9 mouse cellular contexts compared by ENCODE assay signal in genomic region chr10:41716029-41716897, GRCm38 (mm10). TPM values are rescaled to one million over a fixed set of nuclear protein-coding genes. Genes with fewer than 3 reads are reported as not detected.
DNase-seq lines count a peak whose midpoint lies in the region; ATAC-seq lines count a peak whose summit lies in the region.
"Had no signal": no experiment of that assay in that cellular context is flagged by ENCODE, and none has a peak within 500 bp of the region (broad histone marks: within the 10 kb centered on the region; RNA-seq: fewer than 3 reads in every experiment).

Gene Ccdc162, minus strand, starts transcription at chr10:41716634.

- no peak within 1 kb of the TSS for H3K9ac ChIP-seq in hindbrain, embryonic 12.5 days
- no peak within 1 kb of the TSS for H3K9ac ChIP-seq in midbrain, embryonic 12.5 days (replicated peaks)

- H3K27ac ChIP-seq in embryonic facial prominence, embryonic 10.5 days (replicated peaks): no peak within 1 kb of the TSS
- 0 out of 2 replicates have a peak within 1 kb of the TSS, but pooled peaks have one; percentile 30 for H3K27ac ChIP-seq in hindbrain, embryonic 12.5 days
- H3K27ac ChIP-seq in midbrain, embryonic 12.5 days (replicated peaks): no peak within 1 kb of the TSS

- peak within 1 kb of the TSS; percentile 30 for H3K4me2 ChIP-seq in hindbrain, embryonic 12.5 days (replicated peaks)
- H3K4me2 ChIP-seq in midbrain, embryonic 12.5 days (replicated peaks): 0 out of 2 replicates have a peak within 1 kb of the TSS, but pooled peaks have one; percentile 9

- DNase-seq in kidney, postnatal 4 days: peak; percentile 21 to 38
- no peak for DNase-seq in kidney, adult 9 months
- peak; percentile 23 for DNase-seq in embryonic facial prominence, embryonic 10.5 days (ENCODE audit: low spot score)
- no peak for DNase-seq in thymus, postnatal 36 days
- DNase-seq in heart, postnatal 36 days: no peak
- DNase-seq: heart, adult 18-20 months had no signal

- H3K27me3 ChIP-seq in embryonic facial prominence, embryonic 10.5 days (replicated peaks; ENCODE audit: low read depth, poor library complexity, severe bottlenecking): no peaks in the 10 kb centered on the region
- no peaks in the 10 kb centered on the region for H3K27me3 ChIP-seq in hindbrain, embryonic 12.5 days
- H3K27me3 ChIP-seq in midbrain, embryonic 12.5 days: no peaks in the 10 kb centered on the region

- H3K36me3 ChIP-seq in embryonic facial prominence, embryonic 10.5 days (replicated peaks): peaks cover 5% of the 10 kb centered on the region; the same call in 1 of the 2 replicates
- H3K36me3 ChIP-seq in hindbrain, embryonic 12.5 days: no peaks in the 10 kb centered on the region
- no peaks in the 10 kb centered on the region for H3K36me3 ChIP-seq in midbrain, embryonic 12.5 days

- peak; percentile 66 for ATAC-seq in hindbrain, embryonic 12.5 days (ENCODE audit: low FRiP score)
- ATAC-seq in midbrain, embryonic 12.5 days (ENCODE audit: low FRiP score, low read depth): 0 out of 2 replicates have a peak, but pooled peaks have one; percentile 44
- no peak for ATAC-seq in erythroid progenitor cell, adult 5-6 weeks (replicated peaks; ENCODE audit: low FRiP score, poor library complexity, severe bottlenecking)

- intact Hi-C loops in heart, postnatal 36 days (cut with DNase I): no loop called here

- WGBS in embryonic facial prominence, embryonic 10.5 days: 61% methylated on average over 15 of the region's 15 CpGs
- WGBS in hindbrain, embryonic 12.5 days: 43% methylated on average over 15 of the region's 15 CpGs
- 46% methylated on average over 15 of the region's 15 CpGs for WGBS in midbrain, embryonic 12.5 days

- H3K4me3 ChIP-seq in embryonic facial prominence, embryonic 10.5 days: no peak within 1 kb of the TSS
- no peak within 1 kb of the TSS for H3K4me3 ChIP-seq in hindbrain, embryonic 12.5 days
- H3K4me3 ChIP-seq in midbrain, embryonic 12.5 days: no peak within 1 kb of the TSS

- no peaks in the 10 kb centered on the region for H3K9me3 ChIP-seq in embryonic facial prominence, embryonic 10.5 days
- H3K9me3 ChIP-seq in hindbrain, embryonic 12.5 days (replicated peaks): no peaks in the 10 kb centered on the region
- H3K9me3 ChIP-seq in midbrain, embryonic 12.5 days: no peaks in the 10 kb centered on the region

- peaks cover 15% of the 10 kb centered on the region for H3K4me1 ChIP-seq in embryonic facial prominence, embryonic 10.5 days
- peaks cover 15% of the 10 kb centered on the region for H3K4me1 ChIP-seq in hindbrain, embryonic 12.5 days
- peaks cover 14% of the 10 kb centered on the region for H3K4me1 ChIP-seq in midbrain, embryonic 12.5 days

RNA-seq across cellular contexts. Expression of gene Ccdc162, which starts in this region (rescaled TPM):
- polyA plus RNA-seq in embryonic facial prominence, embryonic 10.5 days (2016; fragmentation: Nextera tagmentation; extraction: Ambion mirVana): 0.42 and 0.53 TPM in 2 replicates
- polyA plus RNA-seq in hindbrain, embryonic 12.5 days (2016; fragmentation: Nextera tagmentation; extraction: Ambion mirVana): 0.96 and 1.4 TPM in 2 replicates
- 0.26 and 0.38 TPM in 2 replicates for polyA plus RNA-seq in midbrain, embryonic 12.5 days (2016; fragmentation: Nextera tagmentation; extraction: Ambion mirVana)
- total RNA-seq in heart, postnatal 36 days (2021): under 1 TPM; 0.36 to 0.38 TPM
- total RNA-seq in erythroid progenitor cell, adult 5-6 weeks (2015; ENCODE audit: low replicate concordance): not detected in 2 replicates
- total RNA-seq in erythroid progenitor cell, adult 5-6 weeks (2017; ENCODE audit: low replicate concordance): not detected in 2 replicates

Comparison
In these comparisons a context has a peak if more than half of its experiments do, and no peak if none do; other contexts are left out.
1. DNase-seq: peak in kidney, postnatal 4 days (2 of 2); none in kidney, adult 9 months (single experiment), thymus, postnatal 36 days (0 of 2) and heart, postnatal 36 days (0 of 2).
2. Peak in DNase-seq in embryonic facial prominence, embryonic 10.5 days; RNA of the gene not detected or under 1 TPM.
3. Peak in ATAC-seq and H3K4me2 ChIP-seq in midbrain, embryonic 12.5 days; RNA of the gene not detected or under 1 TPM.